Mouse (Mus musculus) 3T3-L1 (cell line): ENCODE data around the gene Ccar1.
"Not testable (repeated sequence)": the region's sequence is repeated elsewhere in the genome, so short reads cannot be mapped to it uniquely, and the experiment has no call there.

Experiments
- DNase-seq: peaks from one replicate; pipeline ENCODE4 v3.0.0-alpha.2; 2015; ENCODE audit warnings: low read depth, low spot score

The Ccar1 gene

DNA sequence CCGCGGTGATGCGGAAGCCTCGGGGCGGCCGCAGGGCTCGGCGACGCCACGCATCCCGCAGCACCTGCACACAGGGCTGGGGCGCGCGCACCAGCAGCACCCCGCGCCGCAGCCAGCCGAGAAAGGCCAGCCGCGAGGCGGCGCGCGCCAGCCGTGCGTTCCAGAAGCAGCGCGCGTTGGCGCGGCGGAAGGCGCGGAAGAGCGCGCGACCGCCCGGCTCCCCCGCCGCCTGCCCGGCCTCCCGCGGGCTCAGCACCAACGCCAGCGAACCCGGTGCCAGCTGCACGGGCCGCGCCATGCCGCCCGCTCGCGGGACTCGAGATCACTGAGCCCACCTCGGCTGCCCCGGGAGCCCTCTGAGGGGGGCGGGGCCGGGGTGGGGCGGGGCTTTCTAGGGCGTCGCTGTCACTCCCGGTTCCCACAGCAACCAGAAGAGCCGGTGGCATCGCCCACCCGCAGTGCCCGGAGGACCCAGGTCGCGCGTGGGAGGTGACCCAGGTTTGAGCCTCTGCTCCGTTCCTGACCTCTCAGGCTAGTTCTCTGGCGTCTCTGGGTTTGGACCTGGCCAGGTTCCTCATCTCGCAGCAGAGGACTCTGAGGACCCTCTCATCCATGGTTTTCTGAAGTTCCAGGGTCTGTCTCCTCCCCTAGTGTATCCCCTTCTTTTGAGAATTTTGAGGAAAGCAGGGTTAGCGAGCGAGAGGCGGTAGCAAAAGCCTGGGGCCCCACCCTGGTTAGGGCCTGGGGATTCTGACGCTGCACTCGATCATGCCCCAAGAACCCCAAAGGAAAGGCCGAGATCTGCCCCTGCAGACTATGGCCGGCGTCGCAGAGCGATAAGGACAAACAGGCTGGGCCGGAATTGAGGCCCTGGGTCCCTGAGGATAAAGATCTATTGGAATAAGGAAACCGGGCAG, 66.1 kb downstream of the Ccar1 start, which contains the start of gene Stox1:
Gene Stox1, minus strand, starts transcription at position 358 of the 917 bp plus-strand sequence.
- no peak for DNase-seq

- no peak for DNase-seq
Observed at GRCm38 (mm10) chr10:62724936-62725335, 67.2 kb downstream of the Ccar1 start.

DNA sequence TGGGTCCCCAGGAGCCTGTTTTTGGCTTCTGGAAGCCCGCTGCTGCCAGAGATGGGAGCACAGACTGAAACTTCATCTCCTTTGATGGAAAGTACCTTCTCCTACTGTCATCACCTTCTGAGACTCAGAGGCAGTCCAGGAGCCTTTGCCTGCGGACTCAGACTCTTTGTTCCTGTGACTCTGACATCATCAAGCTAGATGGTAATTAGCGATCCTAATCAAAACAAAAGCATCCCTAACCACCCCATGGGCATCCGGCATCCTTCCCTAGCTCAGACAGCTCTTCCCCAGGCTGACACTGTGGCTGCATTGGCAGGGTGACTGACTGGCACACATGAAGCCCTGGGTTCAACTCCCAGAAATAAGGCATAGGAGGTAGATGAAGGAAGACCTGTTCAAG, 69.4 kb downstream of the Ccar1 start:
- no peak for DNase-seq

GRCm38 (mm10) chr10:62720574-62720973, 71.5 kb downstream of the Ccar1 start:
- DNase-seq: not testable (repeated sequence)

GRCm38 (mm10) chr10:62713457-62713856, 78.6 kb downstream of the Ccar1 start:
- DNase-seq: no peak

GRCm38 (mm10) chr10:62703579-62703978, 88.5 kb downstream of the Ccar1 start:
- peak; percentile 5 for DNase-seq

GRCm38 (mm10) chr10:62702436-62702835, 89.7 kb downstream of the Ccar1 start:
- DNase-seq: no peak
